Comparison of ENCODE assay signal across 9 mouse cellular contexts in the genomic region with DNA sequence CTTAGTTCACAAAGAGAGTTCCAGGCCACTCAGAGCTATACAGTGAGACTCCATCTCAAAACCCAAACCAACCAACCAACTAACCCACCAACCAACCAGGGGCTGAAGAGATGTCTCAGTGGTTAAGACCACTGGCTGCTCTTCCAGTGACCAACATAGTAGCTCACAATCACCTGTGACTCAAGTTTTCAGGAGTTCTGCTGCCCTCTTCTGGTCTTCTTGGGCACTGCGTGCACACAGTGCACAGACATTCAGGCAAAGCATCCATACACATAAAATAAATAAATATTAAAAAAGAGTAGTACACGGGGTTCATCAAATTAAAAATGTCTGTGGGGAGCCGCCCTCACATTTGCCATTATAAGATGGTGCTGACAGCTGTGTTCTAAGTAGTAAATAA. TPM values are rescaled to one million over a fixed set of nuclear protein-coding genes. Genes with fewer than 3 reads are reported as not detected.
DNase-seq lines count a peak whose midpoint lies in the region; ATAC-seq and TF ChIP-seq lines count a peak whose summit lies in the region.
"Had no signal": no experiment of that assay in that cellular context is flagged by ENCODE, and none has a peak within 500 bp of the region (broad histone marks: within the 10 kb centered on the region; RNA-seq: fewer than 3 reads in every experiment).

No protein-coding gene starts in this region.

- H3K27ac ChIP-seq in kidney, embryonic 14.5 days (ENCODE audit: low read depth, low read length): no peak overlapping the region
- no peak overlapping the region for H3K27ac ChIP-seq in testis, adult 2 months (ENCODE audit: control insufficient read depth, insufficient read depth, low read depth, low read length)
- H3K27ac ChIP-seq in forebrain, embryonic 13.5 days: no peak overlapping the region
- H3K27ac ChIP-seq: hindbrain, embryonic 15.5 days had no signal

- H3K4me1 ChIP-seq in kidney, embryonic 14.5 days (ENCODE audit: control insufficient read depth, insufficient read depth, low read length): no peaks in the 10 kb centered on the region
- no peaks in the 10 kb centered on the region for H3K4me1 ChIP-seq in testis, adult 2 months (ENCODE audit: control insufficient read depth, insufficient read depth, low read length)
- no peaks in the 10 kb centered on the region for H3K4me1 ChIP-seq in forebrain, embryonic 13.5 days
- H3K4me1 ChIP-seq: hindbrain, embryonic 15.5 days had no signal

- no peak overlapping the region for H3K4me3 ChIP-seq in kidney, embryonic 14.5 days (ENCODE audit: low read length)
- H3K4me3 ChIP-seq in testis, adult 2 months (ENCODE audit: control insufficient read depth, low read depth, low read length): no peak overlapping the region
- no peak overlapping the region for H3K4me3 ChIP-seq in forebrain, embryonic 13.5 days
- H3K4me3 ChIP-seq: hindbrain, embryonic 15.5 days had no signal

- TF ChIP-seq POLR2A in testis, adult 2 months (IDR thresholded peaks at IDR 0.05; ENCODE audit: control insufficient read depth, low read depth, low read length): no peak
- TF ChIP-seq POLR2A in brain, embryonic 14.5 days (IDR thresholded peaks at IDR 0.05; ENCODE audit: borderline replicate concordance, extremely low read depth, insufficient read depth, insufficient read length, poor library complexity, severe bottlenecking): no peak

- ATAC-seq in kidney, embryonic 14.5 days (ENCODE audit: low FRiP score, low TSS enrichment): no peak
- ATAC-seq in forebrain, embryonic 13.5 days: no peak

- no peak overlapping the region for H3K9ac ChIP-seq in kidney, embryonic 14.5 days (ENCODE audit: low read depth, low read length)
- H3K9ac ChIP-seq in forebrain, embryonic 13.5 days: no peak overlapping the region
- H3K9ac ChIP-seq: hindbrain, embryonic 15.5 days had no signal

- peak; percentile 57; the same call in 1 of the 2 replicates for TF ChIP-seq CTCF in testis, adult 2 months (IDR thresholded peaks at IDR 0.05; ENCODE audit: control insufficient read depth, insufficient read depth, insufficient replicate concordance, low read depth, low read length)
- TF ChIP-seq CTCF in brain, embryonic 14.5 days (IDR thresholded peaks at IDR 0.05; ENCODE audit: borderline replicate concordance, extremely low read depth, insufficient read depth, insufficient read length): peak; percentile 35; the same call in 1 of the 2 replicates

- WGBS in kidney, embryonic 14.5 days: 91% methylated on average over 3 of the region's 3 CpGs
- 89% methylated on average over 3 of the region's 3 CpGs for WGBS in forebrain, embryonic 13.5 days

- H3K36me3 ChIP-seq in kidney, embryonic 14.5 days (ENCODE audit: control insufficient read depth, insufficient read depth, low read length): no peaks in the 10 kb centered on the region
- no peaks in the 10 kb centered on the region for H3K36me3 ChIP-seq in testis, adult 2 months (ENCODE audit: control insufficient read depth, insufficient read depth, low read length)
- no peaks in the 10 kb centered on the region for H3K36me3 ChIP-seq in forebrain, embryonic 13.5 days (ENCODE audit: poor library complexity, severe bottlenecking)
- H3K36me3 ChIP-seq: hindbrain, embryonic 15.5 days had no signal

- no peaks in the 10 kb centered on the region for H3K27me3 ChIP-seq in kidney, embryonic 14.5 days (ENCODE audit: control insufficient read depth, insufficient read depth, low read length)
- H3K27me3 ChIP-seq in testis, adult 2 months (ENCODE audit: control insufficient read depth, insufficient read depth, low read length): no peaks in the 10 kb centered on the region
- no peaks in the 10 kb centered on the region for H3K27me3 ChIP-seq in forebrain, embryonic 13.5 days
- H3K27me3 ChIP-seq: hindbrain, embryonic 15.5 days had no signal

- peak; percentile 32 for DNase-seq in kidney, adult 18-20 months
- no peak for DNase-seq in testis, postnatal 10 days (ENCODE audit: low spot score)
- DNase-seq in brain, embryonic 14.5 days (ENCODE audit: low read depth): no peak
- peak; percentile 74 for DNase-seq in thymus, postnatal 4 days
- DNase-seq: gastrocnemius, postnatal 36 days had no signal

- no peak overlapping the region for H3K4me2 ChIP-seq in kidney, embryonic 14.5 days (replicated peaks; ENCODE audit: low read depth, low read length)
- H3K4me2 ChIP-seq in forebrain, embryonic 13.5 days: no peak overlapping the region
- H3K4me2 ChIP-seq: hindbrain, embryonic 15.5 days had no signal

- 0 out of 2 replicates have a peak, but pooled peaks cover 3% of the 10 kb centered on the region for H3K9me3 ChIP-seq in kidney, embryonic 14.5 days (ENCODE audit: control insufficient read depth, low read length)
- H3K9me3 ChIP-seq in forebrain, embryonic 13.5 days (replicated peaks): 0 out of 2 replicates have a peak, but pooled peaks cover 4% of the 10 kb centered on the region
- H3K9me3 ChIP-seq: hindbrain, embryonic 15.5 days had no signal

RNA-seq across cellular contexts. Expression of a gene that starts 46.8 kb away (rescaled TPM):
- not detected in 2 replicates for polyA plus RNA-seq in kidney, embryonic 14.5 days (2014; fragmentation: Nextera tagmentation; extraction: Ambion mirVana)
- not detected in 2 replicates for polyA plus RNA-seq in testis, adult 2 months (2012; rRNA removed)
- not detected in 2 replicates for polyA plus RNA-seq in brain, embryonic 14.5 days (2012; rRNA removed)
- polyA plus RNA-seq in forebrain, embryonic 13.5 days (2015; fragmentation: Nextera tagmentation; extraction: Ambion mirVana): not detected in 2 replicates
- polyA plus RNA-seq: hindbrain, embryonic 15.5 days had no signal

Comparison
In these comparisons a context has a peak if more than half of its experiments do, and no peak if none do; other contexts are left out.
1. DNase-seq: peak in kidney, adult 18-20 months (single experiment) and thymus, postnatal 4 days (single experiment); none in testis, postnatal 10 days (single experiment) and brain, embryonic 14.5 days (single experiment).